ENCODE assay signal across 8 mouse cellular contexts in the genomic region with DNA sequence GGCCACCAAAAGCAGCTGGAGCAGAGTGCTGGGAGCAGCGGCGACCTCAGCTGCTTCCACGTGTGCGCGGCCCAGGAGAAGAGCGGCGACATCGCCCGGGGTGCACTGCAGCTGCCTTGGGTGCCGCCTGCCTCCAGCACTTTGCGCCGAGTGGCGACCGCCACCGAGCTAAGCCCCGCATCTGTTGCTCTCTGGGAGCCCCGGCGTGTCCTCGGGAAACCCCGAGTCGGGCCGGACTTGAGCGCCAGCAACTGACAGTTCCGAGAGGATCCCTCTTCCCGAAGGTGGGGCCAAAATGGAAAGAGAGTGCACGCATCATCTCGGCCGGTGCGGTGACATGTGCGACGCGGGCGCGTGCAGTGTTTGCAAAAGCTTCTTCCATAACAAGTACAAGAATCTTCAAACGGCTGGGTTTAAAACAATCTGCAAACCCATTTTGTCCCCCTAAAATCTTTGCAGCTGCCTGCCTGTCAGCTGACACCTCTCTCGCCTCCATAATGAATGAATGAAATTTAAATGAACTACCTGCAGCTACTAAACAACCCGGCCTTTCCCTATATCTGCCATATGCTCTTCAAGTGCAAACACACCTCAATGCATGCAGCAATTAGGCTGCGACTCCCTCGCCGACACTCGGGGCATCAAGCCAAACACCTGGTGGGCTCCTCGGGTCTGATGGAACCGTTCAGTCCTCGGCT. TPM values are rescaled to one million over a fixed set of nuclear protein-coding genes. Genes with fewer than 3 reads are reported as not detected.
DNase-seq lines count a peak whose midpoint lies in the region; ATAC-seq and TF ChIP-seq lines count a peak whose summit lies in the region.

No protein-coding gene starts in this region.

- peak; percentile 41 for DNase-seq in kidney, adult 18-20 months
- no peak for DNase-seq in kidney, adult 11 months
- DNase-seq in hindbrain, embryonic 14.5 days (ENCODE audit: low spot score) = no peak

- WGBS in bone marrow, adult 2 months = under 1% methylated on average over 44 of the region's 44 CpGs
- under 1% methylated on average over 44 of the region's 44 CpGs for WGBS in hindbrain, embryonic 14.5 days
- WGBS in limb, embryonic 15.5 days = under 1% methylated on average over 43 of the region's 44 CpGs
- WGBS in stomach, embryonic 15.5 days = under 1% methylated on average over 44 of the region's 44 CpGs

- TF ChIP-seq POLR2A in bone marrow, adult 2 months (IDR thresholded peaks at IDR 0.05; ENCODE audit: borderline replicate concordance, control insufficient read depth, low read depth, low read length) = no peak; the same call in 1 of the 2 replicates

- ATAC-seq in hindbrain, embryonic 14.5 days (ENCODE audit: low FRiP score) = peak; percentile 28; the same call in 1 of the 2 replicates
- ATAC-seq in limb, embryonic 15.5 days (ENCODE audit: insufficient number of reproducible peaks, low FRiP score, low TSS enrichment, low read depth) = no peak
- ATAC-seq in monocyte, adult 5-6 weeks (replicated peaks; ENCODE audit: insufficient number of reproducible peaks, low FRiP score, low TSS enrichment, poor library complexity, severe bottlenecking) = peak; percentile 25; the same call in 1 of the 2 replicates
- 0 out of 2 replicates have a peak, but pooled peaks have one; percentile 16 for ATAC-seq in stomach, embryonic 15.5 days (ENCODE audit: insufficient read depth, low FRiP score, low read depth)

- H3K27me3 ChIP-seq in erythroblast, embryonic 14.5 days (ENCODE audit: control insufficient read depth) = peaks cover 36% of the 10 kb centered on the region
- peaks cover 44% of the 10 kb centered on the region for H3K27me3 ChIP-seq in hindbrain, embryonic 14.5 days (ENCODE audit: control insufficient read depth, insufficient read depth, low read length)
- H3K27me3 ChIP-seq in limb, embryonic 15.5 days = peaks cover 33% of the 10 kb centered on the region
- no peaks in the 10 kb centered on the region for H3K27me3 ChIP-seq in stomach, embryonic 15.5 days (replicated peaks)

- H3K36me3 ChIP-seq in erythroblast, embryonic 14.5 days (ENCODE audit: control insufficient read depth) = no peaks in the 10 kb centered on the region
- no peaks in the 10 kb centered on the region for H3K36me3 ChIP-seq in hindbrain, embryonic 14.5 days (replicated peaks; ENCODE audit: control insufficient read depth, insufficient read depth)
- no peaks in the 10 kb centered on the region for H3K36me3 ChIP-seq in limb, embryonic 15.5 days
- H3K36me3 ChIP-seq in stomach, embryonic 15.5 days = no peaks in the 10 kb centered on the region

- H3K9ac ChIP-seq in hindbrain, embryonic 14.5 days = peak overlapping the region; percentile 80
- peak overlapping the region; percentile 23; the same call in 1 of the 2 replicates for H3K9ac ChIP-seq in limb, embryonic 15.5 days
- peak overlapping the region; percentile 25; the same call in 1 of the 2 replicates for H3K9ac ChIP-seq in stomach, embryonic 15.5 days

- peak overlapping the region; percentile 76 for H3K4me3 ChIP-seq in bone marrow, adult 2 months (replicated peaks; ENCODE audit: control insufficient read depth, low read depth, low read length)
- H3K4me3 ChIP-seq in erythroblast, embryonic 14.5 days (replicated peaks) = peak overlapping the region; percentile 80
- H3K4me3 ChIP-seq in hindbrain, embryonic 14.5 days (replicated peaks; ENCODE audit: low read length) = peak overlapping the region; percentile 71
- H3K4me3 ChIP-seq in limb, embryonic 15.5 days = peak overlapping the region; percentile 69
- peak overlapping the region; percentile 61 for H3K4me3 ChIP-seq in stomach, embryonic 15.5 days (replicated peaks)

- H3K27ac ChIP-seq in bone marrow, adult 2 months (ENCODE audit: control insufficient read depth, insufficient read depth, low read depth, low read length, poor library complexity) = peak overlapping the region; percentile 87
- no peak overlapping the region for H3K27ac ChIP-seq in hindbrain, embryonic 14.5 days
- H3K27ac ChIP-seq in limb, embryonic 15.5 days = no peak overlapping the region
- no peak overlapping the region for H3K27ac ChIP-seq in stomach, embryonic 15.5 days

- peaks cover 3% of the 10 kb centered on the region for H3K4me1 ChIP-seq in bone marrow, adult 2 months (ENCODE audit: control insufficient read depth, insufficient read depth, low read length)
- peaks cover 42% of the 10 kb centered on the region for H3K4me1 ChIP-seq in erythroblast, embryonic 14.5 days (ENCODE audit: control insufficient read depth)
- peaks cover 13% of the 10 kb centered on the region for H3K4me1 ChIP-seq in hindbrain, embryonic 14.5 days (replicated peaks; ENCODE audit: control insufficient read depth, insufficient read depth, low read length)
- H3K4me1 ChIP-seq in limb, embryonic 15.5 days = peaks cover 25% of the 10 kb centered on the region
- peaks cover 19% of the 10 kb centered on the region; the same call in 1 of the 2 replicates for H3K4me1 ChIP-seq in stomach, embryonic 15.5 days

- no peak for TF ChIP-seq CTCF in bone marrow, adult 2 months (IDR thresholded peaks at IDR 0.05; ENCODE audit: control insufficient read depth, insufficient read depth, low read length)

- no peaks in the 10 kb centered on the region for H3K9me3 ChIP-seq in erythroblast, embryonic 14.5 days (ENCODE audit: control insufficient read depth, low read length)
- H3K9me3 ChIP-seq in hindbrain, embryonic 14.5 days (ENCODE audit: control insufficient read depth, low read length) = no peaks in the 10 kb centered on the region
- no peaks in the 10 kb centered on the region for H3K9me3 ChIP-seq in limb, embryonic 15.5 days
- no peaks in the 10 kb centered on the region for H3K9me3 ChIP-seq in stomach, embryonic 15.5 days

- H3K4me2 ChIP-seq in hindbrain, embryonic 14.5 days (replicated peaks) = peak overlapping the region; percentile 97
- peak overlapping the region; percentile 100 for H3K4me2 ChIP-seq in limb, embryonic 15.5 days
- H3K4me2 ChIP-seq in stomach, embryonic 15.5 days = peak overlapping the region; percentile 98

RNA-seq across cellular contexts. Expression of gene Myb, which starts 0.9 kb away (rescaled TPM):
- 47.4 and 85.5 TPM in 2 replicates for polyA plus RNA-seq in bone marrow, adult 2 months (2011; ENCODE audit: insufficient read depth, insufficient read length, low replicate concordance, missing spikeins)
- 0.08 and 0.09 TPM in 2 replicates for polyA plus RNA-seq in erythroblast, embryonic 14.5 days (2012)
- polyA plus RNA-seq in hindbrain, embryonic 14.5 days (2014; fragmentation: Nextera tagmentation; extraction: Ambion mirVana) = 2.2 and 2.3 TPM in 2 replicates
- 2.4 and 3.3 TPM in 2 replicates for polyA plus RNA-seq in limb, embryonic 15.5 days (2015; fragmentation: Nextera tagmentation; extraction: Ambion mirVana)
- total RNA-seq in monocyte, adult 5-6 weeks (2017) = 9.9 to 15.6 TPM (median 14.3 TPM) in 3 replicates
- 5.5 and 5.6 TPM in 2 replicates for polyA plus RNA-seq in stomach, embryonic 15.5 days (2015; fragmentation: Nextera tagmentation; extraction: Ambion mirVana)

Comparison
In these comparisons a context has a peak if more than half of its experiments do, and no peak if none do; other contexts are left out.
1. H3K9ac ChIP-seq: peak in every context shown above with its lines; median percentile 80 in hindbrain, embryonic 14.5 days; 25 in stomach, embryonic 15.5 days; 23 in limb, embryonic 15.5 days.